Mouse (Mus musculus): ENCODE measurements around the gene Ubr7.

The Ubr7 gene

DNA sequence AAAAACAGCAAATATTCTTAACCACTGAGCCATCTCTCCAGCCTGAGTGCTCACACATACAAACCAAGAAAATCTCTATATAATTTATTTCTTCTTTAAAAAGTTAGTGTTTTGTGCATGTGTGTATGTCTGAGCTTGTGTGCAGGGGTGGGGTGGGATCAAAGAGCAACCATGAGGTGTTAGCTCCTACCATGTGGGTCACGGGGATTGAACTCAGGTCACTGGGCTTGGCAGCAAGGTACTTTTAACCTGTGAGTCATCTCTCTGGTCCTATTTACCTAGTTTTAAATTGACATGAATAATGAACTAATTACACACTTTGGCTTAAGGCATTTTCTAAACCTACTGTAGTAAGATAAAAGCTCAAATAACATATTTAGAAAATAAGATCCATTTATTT lies 68.6 kb downstream of the Ubr7 start:
- DNase-seq (ENCODE audit: low spot score in 2 of 2), result no peak

DNA sequence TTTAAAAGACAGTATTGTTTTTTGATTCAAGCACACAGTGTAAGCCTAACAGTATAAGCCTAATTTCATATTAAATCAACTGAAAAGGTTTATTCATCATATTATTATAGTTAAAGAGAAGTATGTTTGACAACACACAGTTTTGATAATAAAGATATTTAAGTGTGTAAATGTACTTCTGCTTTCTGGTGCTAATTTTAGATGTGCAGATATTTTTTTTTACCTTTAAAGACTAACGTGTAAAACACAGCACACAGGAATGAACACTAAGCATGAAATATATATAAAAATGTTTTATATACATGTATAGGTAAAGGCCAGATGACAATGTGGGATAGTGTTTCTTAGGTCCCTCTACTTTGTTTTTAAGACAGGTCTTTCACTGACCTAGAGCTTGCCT lies 69.4 kb downstream of the Ubr7 start:
- no peak for DNase-seq (ENCODE audit: low spot score in 2 of 2)

All from frontal cortex, postnatal 10 days (tissue).